Mouse (Mus musculus): ENCODE data around the gene Agbl3.
A peak's percentile ranks its signal among the peaks of the same experiment; 100 is the strongest.

The Agbl3 gene

GRCm38 (mm10) chr6:34906661-34907060 is 126.4 kb downstream of the Agbl3 start:
- peak in 1 of 2 experiments; percentile 17 for DNase-seq (ENCODE audit: low spot score in 2 of 2)

GRCm38 (mm10) chr6:34907121-34907614 is 126.9 kb downstream of the Agbl3 start:
- no peak for DNase-seq (ENCODE audit: low spot score in 2 of 2)

GRCm38 (mm10) chr6:34907696-34908260 is 127.5 kb downstream of the Agbl3 start:
- DNase-seq (ENCODE audit: low spot score in 2 of 2) = no peak

All from frontal cortex, postnatal 36 days (tissue).